In the genomic region with DNA sequence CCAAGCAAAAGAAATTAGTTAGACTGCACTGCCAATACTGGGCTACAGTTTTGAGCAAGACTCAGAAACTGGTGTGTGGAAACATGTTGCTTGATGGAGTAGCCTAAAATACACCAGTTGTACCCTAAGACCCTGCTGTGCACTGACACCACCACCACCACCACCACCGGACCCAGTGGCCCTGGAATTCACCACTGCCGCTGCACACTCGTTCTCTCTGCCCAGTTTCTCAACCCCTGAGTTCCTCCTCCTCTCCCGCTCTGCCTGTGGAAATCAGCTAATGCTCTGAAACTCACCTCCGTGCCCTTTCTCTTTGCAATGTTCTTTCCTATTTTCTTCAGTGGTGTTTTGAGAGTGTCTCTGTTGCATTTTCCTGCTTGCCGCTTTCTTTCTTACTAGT, we compare ENCODE assay signal across 31 mouse cellular contexts. TPM values are rescaled to one million over a fixed set of nuclear protein-coding genes. Genes with fewer than 3 reads are reported as not detected.
DNase-seq lines count a peak whose midpoint lies in the region; ATAC-seq and TF ChIP-seq lines count a peak whose summit lies in the region.
"Had no signal": no experiment of that assay in that cellular context is flagged by ENCODE, and none has a peak within 500 bp of the region (broad histone marks: within the 10 kb centered on the region; RNA-seq: fewer than 3 reads in every experiment).

No protein-coding gene starts in this region.

- ATAC-seq in liver, postnatal 0 days = no peak
- ATAC-seq in liver, embryonic 11.5 days (replicated peaks; ENCODE audit: low FRiP score) = no peak
- peak; percentile 69 for ATAC-seq in granulocyte monocyte progenitor cell, adult 5-6 weeks (replicated peaks; ENCODE audit: poor library complexity, severe bottlenecking)
- 0 out of 2 replicates have a peak, but pooled peaks have one; percentile 36 for ATAC-seq in neutrophil, adult 5-6 weeks (ENCODE audit: extremely low read depth, insufficient number of reproducible peaks, low FRiP score, poor library complexity, severe bottlenecking)
- ATAC-seq: activated CD4-positive, CD25-positive, alpha-beta regulatory T cell, adult 4 months; forebrain, embryonic 14.5 days; forebrain, postnatal 0 days had no signal

- TF ChIP-seq EP300 in liver, postnatal 0 days (IDR thresholded peaks at IDR 0.05; ENCODE audit: low read depth) = no peak

- no peaks in the 10 kb centered on the region for H3K27me3 ChIP-seq in liver, postnatal 0 days (ENCODE audit: insufficient read depth, low read length)
- H3K27me3 ChIP-seq in liver, embryonic 11.5 days (replicated peaks; ENCODE audit: control insufficient read depth, insufficient read depth, low read length) = no peaks in the 10 kb centered on the region
- peaks cover 2% of the 10 kb centered on the region for H3K27me3 ChIP-seq in megakaryocyte, embryonic 14.5 days (replicated peaks)
- H3K27me3 ChIP-seq: embryonic facial prominence, embryonic 12.5 days; embryonic facial prominence, embryonic 15.5 days; hindbrain, embryonic 12.5 days; hindbrain, embryonic 15.5 days had no signal

- TF ChIP-seq CTCF in liver, postnatal 0 days (IDR thresholded peaks at IDR 0.05; ENCODE audit: low read depth) = no peak
- TF ChIP-seq CTCF in lung, adult 2 months (IDR thresholded peaks at IDR 0.05; ENCODE audit: insufficient read depth, low read length) = no peak

- 68% methylated on average over 6 of the region's 6 CpGs for whole genome bisulfite sequencing in liver, postnatal 0 days (ENCODE audit: insufficient replicate concordance)
- WGBS in liver, embryonic 11.5 days = 81% methylated on average over 6 of the region's 6 CpGs
- WGBS in lung, adult 2 months = 70% methylated on average over 6 of the region's 6 CpGs

- no peak overlapping the region for H3K9ac ChIP-seq in liver, postnatal 0 days (replicated peaks)
- no peak overlapping the region for H3K9ac ChIP-seq in liver, embryonic 11.5 days (ENCODE audit: low read depth, low read length)
- H3K9ac ChIP-seq: embryonic facial prominence, embryonic 12.5 days; embryonic facial prominence, embryonic 15.5 days; forebrain, postnatal 0 days; heart, embryonic 13.5 days; hindbrain, embryonic 12.5 days; hindbrain, embryonic 15.5 days had no signal

- no peak for TF ChIP-seq POLR2A in lung, adult 2 months (IDR thresholded peaks at IDR 0.05; ENCODE audit: borderline replicate concordance, extremely low read depth, low read depth, low read length)

- peaks cover 4% of the 10 kb centered on the region; the same call in 1 of the 2 replicates for H3K4me1 ChIP-seq in liver, postnatal 0 days (ENCODE audit: insufficient read depth)
- no peaks in the 10 kb centered on the region for H3K4me1 ChIP-seq in liver, embryonic 11.5 days (replicated peaks; ENCODE audit: control insufficient read depth, insufficient read depth, low read length)
- H3K4me1 ChIP-seq in megakaryocyte, embryonic 14.5 days = peaks cover 42% of the 10 kb centered on the region
- peaks cover 3% of the 10 kb centered on the region for H3K4me1 ChIP-seq in lung, adult 2 months (ENCODE audit: control insufficient read depth, insufficient read depth, low read length)
- H3K4me1 ChIP-seq: embryonic facial prominence, embryonic 12.5 days; embryonic facial prominence, embryonic 15.5 days; heart, embryonic 13.5 days; hindbrain, embryonic 15.5 days had no signal

- H3K36me3 ChIP-seq in liver, postnatal 0 days (replicated peaks; ENCODE audit: insufficient read depth, low read length) = no peaks in the 10 kb centered on the region
- H3K36me3 ChIP-seq in liver, embryonic 11.5 days (ENCODE audit: control insufficient read depth, insufficient read depth, low read length) = no peaks in the 10 kb centered on the region
- no peaks in the 10 kb centered on the region for H3K36me3 ChIP-seq in megakaryocyte, embryonic 14.5 days (replicated peaks; ENCODE audit: low read length)
- H3K36me3 ChIP-seq: embryonic facial prominence, embryonic 12.5 days; embryonic facial prominence, embryonic 15.5 days; heart, embryonic 13.5 days; hindbrain, embryonic 12.5 days; hindbrain, embryonic 15.5 days had no signal

- H3K4me2 ChIP-seq in liver, postnatal 0 days (ENCODE audit: low read depth, low read length) = peak overlapping the region; percentile 40
- no peak overlapping the region for H3K4me2 ChIP-seq in liver, embryonic 11.5 days
- H3K4me2 ChIP-seq: embryonic facial prominence, embryonic 12.5 days; embryonic facial prominence, embryonic 15.5 days; heart, embryonic 13.5 days; hindbrain, embryonic 12.5 days; hindbrain, embryonic 15.5 days had no signal

- no peaks in the 10 kb centered on the region for H3K9me3 ChIP-seq in liver, postnatal 0 days (ENCODE audit: low read length)
- H3K9me3 ChIP-seq in liver, embryonic 11.5 days (ENCODE audit: control insufficient read depth, low read length) = no peaks in the 10 kb centered on the region
- 0 out of 2 replicates have a peak, but pooled peaks cover 3% of the 10 kb centered on the region for H3K9me3 ChIP-seq in megakaryocyte, embryonic 14.5 days
- H3K9me3 ChIP-seq: embryonic facial prominence, embryonic 12.5 days; embryonic facial prominence, embryonic 15.5 days; heart, embryonic 13.5 days; hindbrain, embryonic 12.5 days; hindbrain, embryonic 15.5 days had no signal

- no peak for DNase-seq in liver, postnatal 0 days
- DNase-seq in liver, embryonic 11.5 days (ENCODE audit: low spot score) = no peak
- no peak for DNase-seq in B cell, adult 2 months
- no peak for DNase-seq in left cerebral cortex, postnatal 36 days (ENCODE audit: low spot score in 2 of 2)
- DNase-seq in lung, adult 2 months = no peak
- DNase-seq: adrenal gland, adult 8-10 months; adrenal gland, postnatal 25 days; cerebellum, adult 11 months; cerebellum, adult 2 months; cerebellum, adult 9-11 months; cerebellum, postnatal 25 days; forebrain, postnatal 0 days; gastrocnemius, adult 2 months; gastrocnemius, postnatal 25 days; heart, postnatal 14 days had no signal

- peak overlapping the region; percentile 66 for H3K27ac ChIP-seq in liver, postnatal 0 days (ENCODE audit: low read depth)
- no peak overlapping the region for H3K27ac ChIP-seq in liver, embryonic 11.5 days (ENCODE audit: low read depth, low read length)
- H3K27ac ChIP-seq: embryonic facial prominence, embryonic 12.5 days; embryonic facial prominence, embryonic 15.5 days; gastrocnemius, adult 2 months; heart, embryonic 13.5 days; hindbrain, embryonic 12.5 days; hindbrain, embryonic 15.5 days had no signal

- H3K4me3 ChIP-seq in liver, postnatal 0 days (ENCODE audit: low read depth, low read length) = no peak overlapping the region
- H3K4me3 ChIP-seq in liver, embryonic 11.5 days (ENCODE audit: low read depth, low read length) = no peak overlapping the region
- peak overlapping the region; percentile 54 for H3K4me3 ChIP-seq in megakaryocyte, embryonic 14.5 days (replicated peaks)
- no peak overlapping the region for H3K4me3 ChIP-seq in lung, adult 2 months (replicated peaks; ENCODE audit: extremely low read depth, low read depth, low read length)
- H3K4me3 ChIP-seq: embryonic facial prominence, embryonic 12.5 days; embryonic facial prominence, embryonic 15.5 days; gastrocnemius, adult 2 months; heart, embryonic 13.5 days; hindbrain, embryonic 12.5 days; hindbrain, embryonic 15.5 days had no signal

- intact Hi-C loops in left cerebral cortex, postnatal 36 days (cut with DNase I) = no loop called here

RNA-seq across cellular contexts. Expression of gene Lyz1, which starts 5.7 kb away (rescaled TPM):
- polyA plus RNA-seq in liver, postnatal 0 days (2015; fragmentation: Nextera tagmentation; extraction: Ambion mirVana) = 0.42 and 0.85 TPM in 2 replicates
- not detected in 2 replicates for polyA plus RNA-seq in liver, embryonic 11.5 days (2014; fragmentation: Nextera tagmentation; extraction: Ambion mirVana)
- not detected in 2 replicates for total RNA-seq in granulocyte monocyte progenitor cell, adult 5-6 weeks (2014; fragmentation: Nextera tagmentation)
- total RNA-seq in granulocyte monocyte progenitor cell, adult 5-6 weeks (2017) = 0.22 and 0.41 TPM in 2 replicates
- not detected in 2 replicates for polyA plus RNA-seq in megakaryocyte, embryonic 14.5 days (2012; ENCODE audit: insufficient read depth, low replicate concordance)
- total RNA-seq in neutrophil, adult 5-6 weeks (2017) = 1.6 and 3.5 TPM in 2 replicates
- 1 to 10 TPM; 1.5 to 1.7 TPM for total RNA-seq in left cerebral cortex, postnatal 36 days (2021)
- polyA plus RNA-seq in lung, adult 2 months (2012; rRNA removed) = 304 and 343 TPM in 2 replicates
- total RNA-seq: common myeloid progenitor, adult 5-6 weeks; ES-E14; forebrain, postnatal 0 days; hematopoietic stem cell, adult 5-6 weeks had no signal
- polyA plus RNA-seq: embryonic facial prominence, embryonic 12.5 days; forebrain, embryonic 11.5 days; forebrain, embryonic 14.5 days; hindbrain, embryonic 12.5 days; hindbrain, embryonic 15.5 days had no signal

RNA-seq across cellular contexts. Expression of gene Lyz2, which starts 16.2 kb away (rescaled TPM):
- polyA plus RNA-seq in liver, postnatal 0 days (2015; fragmentation: Nextera tagmentation; extraction: Ambion mirVana) = 542 and 556 TPM in 2 replicates
- polyA plus RNA-seq in liver, embryonic 11.5 days (2014; fragmentation: Nextera tagmentation; extraction: Ambion mirVana) = 86.2 and 92.6 TPM in 2 replicates
- 190 and 288 TPM in 2 replicates for total RNA-seq in granulocyte monocyte progenitor cell, adult 5-6 weeks (2014; fragmentation: Nextera tagmentation)
- 714 and 744 TPM in 2 replicates for total RNA-seq in granulocyte monocyte progenitor cell, adult 5-6 weeks (2017)
- polyA plus RNA-seq in megakaryocyte, embryonic 14.5 days (2012; ENCODE audit: insufficient read depth, low replicate concordance) = 5.8 and 101 TPM in 2 replicates
- 2,637 and 2,768 TPM in 2 replicates for total RNA-seq in neutrophil, adult 5-6 weeks (2017)
- 10 to 100 TPM; 12.1 to 14.4 TPM for total RNA-seq in left cerebral cortex, postnatal 36 days (2021)
- 3,937 and 4,776 TPM in 2 replicates for polyA plus RNA-seq in lung, adult 2 months (2012; rRNA removed)

RNA-seq across cellular contexts. Expression of gene 9530003J23Rik, which starts 59.8 kb away (rescaled TPM):
- polyA plus RNA-seq in liver, postnatal 0 days (2015; fragmentation: Nextera tagmentation; extraction: Ambion mirVana) = not detected in 2 replicates
- 0.21 TPM in 1 of 2 replicates, not detected in the other for polyA plus RNA-seq in liver, embryonic 11.5 days (2014; fragmentation: Nextera tagmentation; extraction: Ambion mirVana)
- not detected in 2 replicates for total RNA-seq in granulocyte monocyte progenitor cell, adult 5-6 weeks (2014; fragmentation: Nextera tagmentation)
- total RNA-seq in granulocyte monocyte progenitor cell, adult 5-6 weeks (2017) = not detected in 2 replicates
- not detected in 2 replicates for polyA plus RNA-seq in megakaryocyte, embryonic 14.5 days (2012; ENCODE audit: insufficient read depth, low replicate concordance)
- not detected in 2 replicates for total RNA-seq in neutrophil, adult 5-6 weeks (2017)
- total RNA-seq in left cerebral cortex, postnatal 36 days (2021) = not detected
- 0.14 and 0.27 TPM in 2 replicates for polyA plus RNA-seq in lung, adult 2 months (2012; rRNA removed)
- total RNA-seq: adrenal gland, adult 8-10 months; adrenal gland, postnatal 25 days; common myeloid progenitor, adult 5-6 weeks; ES-E14; forebrain, postnatal 0 days; gastrocnemius, adult 2 months; gastrocnemius, postnatal 25 days; heart, postnatal 14 days; hematopoietic stem cell, adult 5-6 weeks had no signal
- polyA plus RNA-seq: cerebellum, adult 2 months; embryonic facial prominence, embryonic 12.5 days; embryonic facial prominence, embryonic 15.5 days; forebrain, embryonic 11.5 days; forebrain, embryonic 14.5 days; frontal cortex, adult 2 months; heart, embryonic 13.5 days; heart, embryonic 16.5 days; hindbrain, embryonic 12.5 days; hindbrain, embryonic 15.5 days had no signal

Comparison
In these comparisons a context has a peak if more than half of its experiments do, and no peak if none do; other contexts are left out.
1. ATAC-seq: peak in granulocyte monocyte progenitor cell, adult 5-6 weeks (single experiment) and neutrophil, adult 5-6 weeks (single experiment); none in liver, postnatal 0 days (single experiment) and liver, embryonic 11.5 days (single experiment).
2. RNA of gene Lyz1, which starts 5.7 kb away (polyA plus RNA-seq): 304 to 343 TPM in lung, adult 2 months; 0.42 to 0.85 TPM in liver, postnatal 0 days, not detected in liver, embryonic 11.5 days and not detected in megakaryocyte, embryonic 14.5 days; every median in the first group is over 100 times any median in the second.